Mouse (Mus musculus) G1E (cell line): ENCODE data around the gene Steap2. TPM values are rescaled to one million over a fixed set of nuclear protein-coding genes. Genes with fewer than 3 reads are reported as not detected.

Source experiments
- ATAC-seq: 2 replicates; pipeline ENCODE4 v1.8.0; 2016; ENCODE audit warnings: mild to moderate bottlenecking; ENCODE audit not compliant: insufficient number of reproducible peaks, poor library complexity, low FRiP score, severe bottlenecking; ENCODE audit errors: extremely low read depth
- DNase-seq: peaks from one replicate; pipeline ENCODE4 v3.0.0; 2012; ENCODE audit warnings: low spot score
- H3K27me3 ChIP-seq: 2 replicates; pipeline ENCODE4 v1.6.1; 2012; ENCODE audit warnings: mild to moderate bottlenecking, low read length, inconsistent platforms; ENCODE audit not compliant: insufficient read depth
- H3K36me3 ChIP-seq: replicated peaks from 2 replicates; pipeline ENCODE3; 2012; ENCODE audit warnings: mild to moderate bottlenecking, inconsistent platforms
- H3K4me1 ChIP-seq: 2 replicates; pipeline ENCODE4 v1.6.1; 2012; ENCODE audit warnings: low read depth, low read length, inconsistent platforms, mixed read lengths; ENCODE audit not compliant: insufficient read depth
- H3K4me3 ChIP-seq: 2 replicates; pipeline ENCODE4 v1.5.1; 2012; ENCODE audit warnings: low read depth, mild to moderate bottlenecking, inconsistent platforms, low read length, moderate library complexity, mixed read lengths
- H3K9me3 ChIP-seq: replicated peaks from 2 replicates; pipeline ENCODE4 v1.6.1; 2012; ENCODE audit warnings: inconsistent platforms
- CTCF ChIP-seq: IDR thresholded peaks from 2 replicates; pipeline ENCODE4 v1.5.1; 2012; ENCODE audit warnings: low read depth, low read length, inconsistent platforms, mixed read lengths
- GATA1 ChIP-seq: IDR thresholded peaks from 2 replicates; pipeline ENCODE4 v1.6.1; 2012; ENCODE audit warnings: borderline replicate concordance, low read length, inconsistent platforms, mixed read lengths
- GATA2 ChIP-seq: IDR thresholded peaks from 2 replicates; pipeline ENCODE4 v1.6.1; 2012; ENCODE audit warnings: low read depth, low read length, inconsistent platforms, borderline replicate concordance
- POLR2AphosphoS5 ChIP-seq: IDR thresholded peaks from 2 replicates; pipeline ENCODE4 v1.6.1; 2012; ENCODE audit warnings: low read depth, low read length, inconsistent platforms; ENCODE audit not compliant: insufficient replicate concordance
- TAL1 ChIP-seq: conservative IDR thresholded peaks from 2 replicates; pipeline ENCODE4 v1.6.1; 2012; ENCODE audit warnings: low read depth, low read length, inconsistent platforms, mixed read lengths
- polyA plus RNA-seq: library from polyadenylated mRNA; stranded (reverse); fragments of >175 nt; gene quantifications from 2 replicates; pipeline ENCODE4 v1.2.3, GENCODE M21; 2012
- total RNA-seq, 2 experiments: library from RNA; stranded (forward) in 1 of 2; stranded (reverse) in 1 of 2; fragments of 200-1000 nt in 1 of 2; fragments of >200 nt in 1 of 2; fragmentation: Nextera tagmentation in 1 of 2; gene quantifications; 2 replicates each; pipeline ENCODE4 v1.2.3; 2014 to 2017

Steap2 gene
- total and polyA plus RNA-seq, 3 experiments, result 0.27 TPM; not detected in 2

DNA sequence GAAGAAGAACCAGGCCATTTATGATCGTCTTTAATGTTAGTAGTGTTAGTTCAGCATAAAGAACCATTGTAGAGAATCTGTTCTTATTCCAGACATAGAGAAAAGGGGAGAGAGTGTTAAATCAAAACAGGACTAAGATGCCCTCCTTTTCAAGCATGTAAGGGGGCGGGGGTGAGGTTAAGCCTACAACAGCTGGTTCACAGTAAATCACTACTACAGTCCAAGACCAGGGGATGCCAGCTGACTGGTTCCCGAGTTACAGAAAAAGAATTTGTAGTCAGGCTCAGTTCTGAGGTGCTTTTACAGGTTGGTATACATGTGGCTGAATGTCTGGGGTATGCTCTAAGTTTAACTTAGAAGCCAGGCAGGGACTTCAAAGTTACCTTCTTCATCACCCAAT lies 18.3 kb downstream of the Steap2 start:
- H3K9me3 ChIP-seq, result no peaks in the 10 kb centered on the region
- peaks cover 8% of the 10 kb centered on the region for H3K27me3 ChIP-seq
- no peak overlapping the region for H3K4me3 ChIP-seq
- H3K36me3 ChIP-seq, result no peaks in the 10 kb centered on the region
- H3K4me1 ChIP-seq, result no peaks in the 10 kb centered on the region
- ATAC-seq, result no peak
- no peak for DNase-seq
- TF ChIP-seq POLR2AphosphoS5, result no peak
- TF ChIP-seq CTCF, result no peak
- TF ChIP-seq GATA1, result no peak
- no peak for TF ChIP-seq GATA2
- TF ChIP-seq TAL1, result no peak

GRCm38 (mm10) chr5:5668920-5669319 lies 25.5 kb downstream of the Steap2 start:
- H3K4me3 ChIP-seq, result no peak overlapping the region
- H3K9me3 ChIP-seq, result no peaks in the 10 kb centered on the region
- ATAC-seq, result no peak
- no peak for DNase-seq
- peaks cover 10% of the 10 kb centered on the region for H3K27me3 ChIP-seq
- no peaks in the 10 kb centered on the region for H3K36me3 ChIP-seq
- no peak for TF ChIP-seq GATA1
- H3K4me1 ChIP-seq, result 0 out of 2 replicates have a peak, but pooled peaks cover 2% of the 10 kb centered on the region

GRCm38 (mm10) chr5:5664371-5664926 lies 29.9 kb downstream of the Steap2 start:
- DNase-seq, result no peak
- no peak for ATAC-seq
- Histone ChIP-seq H3K36me3 (no peaks in the 10 kb centered on the region), H3K27me3 (peaks cover 22% of the 10 kb centered on the region), H3K4me1 (0 out of 2 replicates have a peak, but pooled peaks cover 4% of the 10 kb centered on the region), H3K9me3 (no peaks in the 10 kb centered on the region), H3K4me3 (no peak overlapping the region)
- TF ChIP-seq GATA2 (no peak), POLR2AphosphoS5 (no peak), GATA1 (no peak), CTCF (no peak), TAL1 (no peak)

GRCm38 (mm10) chr5:5663655-5664370 lies 30.6 kb downstream of the Steap2 start, which contains the start of gene Cfap69:
Gene Cfap69 (minus strand): TSS chr5:5664239.
- Histone ChIP-seq H3K4me1 (0 out of 2 replicates have a peak, but pooled peaks cover 4% of the 10 kb centered on the region), H3K27me3 (peaks cover 22% of the 10 kb centered on the region), H3K9me3 (no peaks in the 10 kb centered on the region), H3K4me3 (no peak within 1 kb of the TSS), H3K36me3 (no peaks in the 10 kb centered on the region)
- DNase-seq, result no peak
- no peak for TF ChIP-seq POLR2AphosphoS5
- TF ChIP-seq TAL1, result no peak
- no peak for TF ChIP-seq GATA1
- TF ChIP-seq CTCF, result no peak
- no peak for TF ChIP-seq GATA2
- ATAC-seq, result no peak; the same call in 1 of the 2 replicates

- H3K4me1 ChIP-seq, result peaks cover 4% of the 10 kb centered on the region; the same call in 1 of the 2 replicates
- TF ChIP-seq CTCF, result no peak
- TF ChIP-seq TAL1, result no peak
- no peak for TF ChIP-seq POLR2AphosphoS5
- TF ChIP-seq GATA1, result no peak
- TF ChIP-seq GATA2, result no peak
- H3K27me3 ChIP-seq, result peaks cover 21% of the 10 kb centered on the region
- H3K9me3 ChIP-seq, result no peaks in the 10 kb centered on the region
- no peak for ATAC-seq
- no peak overlapping the region for H3K4me3 ChIP-seq
- no peak for DNase-seq
- no peaks in the 10 kb centered on the region for H3K36me3 ChIP-seq
Measured at GRCm38 (mm10) chr5:5663057-5663456, 31.3 kb downstream of the Steap2 start.

GRCm38 (mm10) chr5:5658680-5659079 lies 35.7 kb downstream of the Steap2 start:
- H3K36me3 ChIP-seq, result no peaks in the 10 kb centered on the region
- ATAC-seq (no peak), DNase-seq (no peak)
- no peak overlapping the region for H3K4me3 ChIP-seq
- H3K4me1 ChIP-seq, result peaks cover under 1% of the 10 kb centered on the region; the same call in 1 of the 2 replicates
- H3K9me3 ChIP-seq, result no peaks in the 10 kb centered on the region
- H3K27me3 ChIP-seq, result peaks cover 11% of the 10 kb centered on the region
- TF ChIP-seq GATA1, result no peak
- no peak for TF ChIP-seq POLR2AphosphoS5
- no peak for TF ChIP-seq TAL1
- TF ChIP-seq CTCF, result no peak
- no peak for TF ChIP-seq GATA2
